Mouse (Mus musculus) stomach, postnatal 0 days (tissue): ENCODE data around the gene Afg1l.

Source experiments
- CTCF ChIP-seq: IDR thresholded peaks from 2 replicates; pipeline ENCODE4 v1.5.1; 2016; ENCODE audit warnings: antibody characterized with exemption, low read depth, mild to moderate bottlenecking, moderate library complexity
- EP300 ChIP-seq: optimal IDR thresholded peaks from 2 replicates; pipeline ENCODE3; 2016; ENCODE audit warnings: antibody characterized with exemption

- TF ChIP-seq CTCF (no peak), EP300 (no peak)
Observed at GRCm38 (mm10) chr10:42275401-42275870, 202.9 kb downstream of the Afg1l start.
